Mouse (Mus musculus) erythroblast, embryonic 14.5 days (primary cell): ENCODE data around the gene Nrxn3.

ENCODE experiments used
- GATA1 ChIP-seq: IDR thresholded peaks from 2 replicates; pipeline ENCODE4 v1.6.1; 2012; ENCODE audit warnings: low read length, inconsistent platforms, mixed read lengths
- TAL1 ChIP-seq: IDR thresholded peaks from 3 replicates; pipeline ENCODE4 v1.6.1; 2012; ENCODE audit warnings: low read length, inconsistent platforms, mixed read lengths

DNA sequence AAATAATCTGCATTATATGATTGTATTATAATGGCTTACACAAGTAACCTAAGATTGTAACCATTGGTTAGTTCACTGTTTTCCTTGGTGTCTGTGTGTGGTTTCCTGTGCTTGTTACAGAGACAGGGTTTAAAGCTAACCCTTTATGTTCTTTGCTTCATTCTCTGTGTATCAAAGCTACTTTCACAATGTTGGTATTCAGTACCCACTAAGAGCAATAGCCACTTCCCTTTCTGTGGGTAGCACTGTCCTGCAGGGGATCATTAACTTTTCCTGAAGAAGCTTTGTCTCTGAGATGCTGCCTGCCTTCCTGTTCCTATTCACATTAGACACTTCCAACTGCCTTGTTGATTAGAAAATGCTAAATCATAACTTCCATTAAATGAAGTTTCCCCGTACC is 836.2 kb downstream of the Nrxn3 start:
- TF ChIP-seq TAL1 (no peak), GATA1 (no peak)
